Mouse (Mus musculus): ENCODE measurements at regions not wholly inside any gene's neighbourhood (a gene's known extent, or its start where the extent isn't known, plus 50 kb on each side); places are given as distances from the start of the nearest gene placed in this dataset.
A peak's percentile ranks its signal among the peaks of the same experiment; 100 is the strongest.

DNA sequence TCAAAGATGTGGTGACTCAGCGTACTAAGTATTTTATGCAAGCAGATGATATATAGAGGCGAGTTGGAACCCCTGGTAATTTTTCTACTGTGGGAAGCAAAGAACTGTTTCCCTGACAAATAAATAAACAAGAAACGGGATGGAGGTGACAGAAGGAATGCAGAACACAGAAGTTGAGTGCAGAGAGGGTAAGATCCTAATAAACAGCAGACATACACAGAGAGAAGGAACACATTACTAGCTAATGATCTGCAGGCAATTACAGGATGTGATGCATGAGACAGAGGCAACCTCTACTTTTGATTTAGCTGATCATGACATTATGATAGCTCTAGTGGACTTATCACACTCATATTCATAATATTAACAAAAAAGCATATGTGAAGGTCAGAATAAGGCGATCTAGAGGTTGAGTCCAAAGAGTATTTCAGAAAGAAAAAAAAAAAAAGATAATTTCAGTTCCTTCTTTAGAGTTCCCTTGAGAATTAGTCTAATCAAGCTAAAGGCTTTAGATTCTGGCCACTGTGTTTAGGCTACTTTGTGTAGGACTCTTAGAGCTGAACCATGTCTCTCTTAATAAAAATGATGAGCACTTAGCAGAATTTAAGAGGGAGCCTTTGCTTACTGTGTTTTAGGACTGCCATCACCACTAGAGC is 115.9 kb upstream of the Cadps start:
- Histone ChIP-seq H3K4me2 (no peak overlapping the region), H3K27me3 (no peaks in the 10 kb centered on the region), H3K4me3 (no peak overlapping the region), H3K4me1 (replicated peaks) (no peaks in the 10 kb centered on the region), H3K36me3 (no peaks in the 10 kb centered on the region), H3K9me3 (no peaks in the 10 kb centered on the region), H3K27ac (replicated peaks) (no peak overlapping the region), H3K9ac (no peak overlapping the region)
- 83% methylated on average over 4 of the region's 4 CpGs for WGBS
- ATAC-seq (ENCODE audit: low read depth) = no peak

DNA sequence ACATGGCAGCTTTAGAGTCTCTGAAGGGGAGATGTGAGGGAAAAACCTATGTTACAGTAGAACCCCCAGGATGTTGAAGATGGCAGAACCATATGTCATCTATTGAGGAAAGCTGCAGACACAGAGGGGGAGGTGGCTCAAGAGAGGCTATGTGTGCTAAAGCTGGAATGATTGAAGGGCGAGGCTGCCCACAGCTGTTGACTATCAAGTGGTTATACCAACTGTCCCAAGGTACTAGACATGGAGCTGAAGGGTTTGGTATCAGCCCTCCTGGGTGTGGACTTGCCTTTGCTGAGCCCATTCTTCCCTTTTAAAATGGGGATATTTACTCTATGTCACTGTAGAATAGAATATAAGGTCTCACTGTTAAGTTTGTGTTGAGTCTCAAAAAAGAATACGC is 113.5 kb upstream of the Cadps start:
- H3K27me3 ChIP-seq = no peaks in the 10 kb centered on the region
- no peaks in the 10 kb centered on the region for H3K9me3 ChIP-seq
- no peaks in the 10 kb centered on the region for H3K4me1 ChIP-seq (replicated peaks)
- H3K4me3 ChIP-seq = no peak overlapping the region
- 93% methylated on average over 2 of the region's 2 CpGs for WGBS
- no peaks in the 10 kb centered on the region for H3K36me3 ChIP-seq
- ATAC-seq (ENCODE audit: low read depth) = no peak
- no peak overlapping the region for H3K27ac ChIP-seq (replicated peaks)
- H3K4me2 ChIP-seq = no peak overlapping the region
- no peak overlapping the region for H3K9ac ChIP-seq

DNA sequence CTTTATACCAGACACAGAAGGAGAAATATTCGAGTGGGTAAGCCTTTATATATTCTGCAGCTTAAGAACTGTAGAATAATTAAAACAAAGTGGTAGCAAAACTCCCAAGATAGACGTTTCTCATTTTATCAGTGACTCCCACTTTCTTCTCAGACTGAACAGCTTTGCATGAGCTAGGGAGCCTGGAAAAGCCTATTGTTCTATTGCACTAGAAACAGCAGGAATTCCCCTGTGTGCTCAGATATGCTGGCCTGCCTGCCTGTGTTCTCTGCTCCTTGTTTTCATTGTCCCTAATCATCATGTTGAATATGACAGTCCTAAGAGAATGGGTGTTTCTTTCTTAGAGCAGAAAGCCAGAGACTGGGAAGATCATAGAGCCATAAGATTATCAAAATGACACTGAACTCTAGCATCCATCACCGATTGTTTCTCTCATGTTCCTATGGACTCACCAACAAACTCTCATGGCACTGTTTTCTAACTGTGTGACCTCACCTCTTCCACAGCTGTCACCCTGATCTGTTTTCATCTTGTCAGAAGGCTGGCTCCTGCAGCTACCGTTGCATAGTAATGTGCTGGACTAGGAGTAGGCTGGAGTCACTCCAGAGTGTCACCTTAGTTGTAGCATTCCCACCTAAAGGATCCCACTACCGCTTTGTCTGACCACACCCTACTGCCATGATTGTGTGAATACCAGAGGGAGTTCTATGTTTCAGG is 108.9 kb upstream of the Cadps start:
- Histone ChIP-seq H3K27ac (replicated peaks) (no peak overlapping the region), H3K4me1 (replicated peaks) (no peaks in the 10 kb centered on the region), H3K4me2 (no peak overlapping the region), H3K9me3 (no peaks in the 10 kb centered on the region), H3K27me3 (no peaks in the 10 kb centered on the region), H3K9ac (no peak overlapping the region), H3K4me3 (no peak overlapping the region), H3K36me3 (no peaks in the 10 kb centered on the region)
- ATAC-seq (ENCODE audit: low read depth) = no peak
- 66% methylated on average over 5 of the region's 5 CpGs for WGBS

GRCm38 (mm10) chr14:12923617-12924016 is 100.7 kb upstream of the Cadps start:
- H3K9me3 ChIP-seq = no peaks in the 10 kb centered on the region
- no peak overlapping the region for H3K4me2 ChIP-seq
- ATAC-seq (ENCODE audit: low read depth) = no peak
- H3K36me3 ChIP-seq = no peaks in the 10 kb centered on the region
- H3K27ac ChIP-seq (replicated peaks) = no peak overlapping the region
- H3K9ac ChIP-seq = no peak overlapping the region
- H3K4me1 ChIP-seq (replicated peaks) = no peaks in the 10 kb centered on the region
- no peak overlapping the region for H3K4me3 ChIP-seq
- no peaks in the 10 kb centered on the region for H3K27me3 ChIP-seq

- WGBS = 81% methylated on average over 2 of the region's 2 CpGs
- Histone ChIP-seq H3K4me3 (no peak overlapping the region), H3K36me3 (no peaks in the 10 kb centered on the region), H3K4me1 (replicated peaks) (no peaks in the 10 kb centered on the region), H3K9me3 (no peaks in the 10 kb centered on the region), H3K27me3 (no peaks in the 10 kb centered on the region), H3K27ac (replicated peaks) (no peak overlapping the region), H3K4me2 (no peak overlapping the region), H3K9ac (no peak overlapping the region)
- no peak for ATAC-seq (ENCODE audit: low read depth)
These were observed 92.6 kb upstream of the Cadps start for GRCm38 (mm10) chr14:12915431-12915830.

- H3K9ac ChIP-seq = no peak overlapping the region
- no peaks in the 10 kb centered on the region for H3K36me3 ChIP-seq
- no peaks in the 10 kb centered on the region for H3K9me3 ChIP-seq
- H3K4me3 ChIP-seq = no peak overlapping the region
- no peak for ATAC-seq (ENCODE audit: low read depth)
- H3K27ac ChIP-seq (replicated peaks) = no peak overlapping the region
- WGBS = 72% methylated on average over 2 of the region's 2 CpGs
- H3K4me2 ChIP-seq = no peak overlapping the region
- no peaks in the 10 kb centered on the region for H3K27me3 ChIP-seq
- no peaks in the 10 kb centered on the region for H3K4me1 ChIP-seq (replicated peaks)
These were observed 91.1 kb upstream of the Cadps start for GRCm38 (mm10) chr14:12913956-12914355.

GRCm38 (mm10) chr14:12913421-12913820 is 90.5 kb upstream of the Cadps start:
- Histone ChIP-seq H3K4me1 (replicated peaks) (no peaks in the 10 kb centered on the region), H3K9me3 (no peaks in the 10 kb centered on the region), H3K4me2 (no peak overlapping the region), H3K9ac (no peak overlapping the region), H3K27ac (replicated peaks) (no peak overlapping the region), H3K27me3 (no peaks in the 10 kb centered on the region), H3K36me3 (no peaks in the 10 kb centered on the region), H3K4me3 (no peak overlapping the region)
- no peak for ATAC-seq (ENCODE audit: low read depth)
- 88% methylated on average over 3 of the region's 3 CpGs for WGBS

GRCm38 (mm10) chr14:12877337-12877662 is 54.4 kb upstream of the Cadps start:
- Histone ChIP-seq H3K27ac (replicated peaks) (peak overlapping the region; percentile 90), H3K27me3 (no peaks in the 10 kb centered on the region), H3K9me3 (no peaks in the 10 kb centered on the region), H3K4me2 (peak overlapping the region; percentile 28), H3K36me3 (no peaks in the 10 kb centered on the region), H3K9ac (peak overlapping the region; percentile 38; the same call in 1 of the 2 replicates), H3K4me1 (replicated peaks) (peaks cover 14% of the 10 kb centered on the region), H3K4me3 (no peak overlapping the region)
- ATAC-seq (ENCODE audit: low read depth) = peak; percentile 67; the same call in 1 of the 2 replicates

GRCm38 (mm10) chr14:12876417-12877336 is 53.8 kb upstream of the Cadps start:
- Histone ChIP-seq H3K36me3 (no peaks in the 10 kb centered on the region), H3K4me1 (replicated peaks) (peaks cover 14% of the 10 kb centered on the region), H3K27ac (replicated peaks) (peak overlapping the region; percentile 90), H3K4me2 (peak overlapping the region; percentile 28), H3K9ac (peak overlapping the region; percentile 38; the same call in 1 of the 2 replicates), H3K27me3 (no peaks in the 10 kb centered on the region), H3K9me3 (no peaks in the 10 kb centered on the region), H3K4me3 (no peak overlapping the region)
- peak; percentile 93 for ATAC-seq (ENCODE audit: low read depth)
- 35% methylated on average over 10 of the region's 10 CpGs for WGBS
